Mouse (Mus musculus) C2C12 (cell line): ENCODE data around the gene Trmt1.

Experiments
- CTCF ChIP-seq: IDR thresholded peaks from one replicate; pipeline ENCODE4 v1.5.1; 2011; ENCODE audit not compliant: control insufficient read depth, insufficient read depth, insufficient read length
- MAX ChIP-seq: IDR thresholded peaks from one replicate; pipeline ENCODE4 v1.6.1; 2011; ENCODE audit warnings: mild to moderate bottlenecking, control low read depth
- USF1 ChIP-seq: IDR thresholded peaks from one replicate; pipeline ENCODE4 v1.6.1; 2011; ENCODE audit warnings: low read depth, mild to moderate bottlenecking, control low read depth, moderate library complexity

- TF ChIP-seq CTCF, result no peak
- no peak for TF ChIP-seq MAX
- no peak for TF ChIP-seq USF1
Observed at GRCm38 (mm10) chr8:84716790-84717189, 30.7 kb downstream of the Trmt1 start.
